Mouse (Mus musculus) heart, embryonic 12.5 days (tissue): Measurements from ENCODE around the gene Alpk1. TPM values are rescaled to one million over a fixed set of nuclear protein-coding genes. Genes with fewer than 3 reads are reported as not detected.

Source experiments
- ATAC-seq: fragments of 200-750 bp; cut with Nextera tagmentation; 2 replicates; pipeline ENCODE4 v1.8.0; 2017; ENCODE audit warnings: moderate TSS enrichment, moderate library complexity; ENCODE audit not compliant: insufficient number of reproducible peaks, low FRiP score
- H3K27ac ChIP-seq: fragments of 300-500 bp; sonication (generic); 2 replicates; pipeline ENCODE4 v1.5.1; 2016; ENCODE audit warnings: mild to moderate bottlenecking, moderate library complexity; ENCODE audit not compliant: poor library complexity, severe bottlenecking
- H3K27me3 ChIP-seq: fragments of 300-500 bp; sonication (generic); replicated peaks from 2 replicates; pipeline ENCODE4 v1.6.1; 2016; ENCODE audit warnings: mild to moderate bottlenecking, moderate library complexity
- H3K36me3 ChIP-seq: fragments of 300-500 bp; sonication (generic); 2 replicates; pipeline ENCODE4 v1.6.1; 2016; ENCODE audit warnings: mild to moderate bottlenecking, moderate library complexity
- H3K4me1 ChIP-seq: fragments of 300-500 bp; sonication (generic); replicated peaks from 2 replicates; pipeline ENCODE4 v1.6.1; 2016; ENCODE audit warnings: mild to moderate bottlenecking
- H3K4me2 ChIP-seq: fragments of 300-500 bp; sonication (generic); 2 replicates; pipeline ENCODE4 v1.6.1; 2016; ENCODE audit warnings: mild to moderate bottlenecking, moderate library complexity
- H3K4me3 ChIP-seq: fragments of 300-500 bp; sonication (generic); 2 replicates; pipeline ENCODE4 v1.5.1; 2016; ENCODE audit warnings: mild to moderate bottlenecking
- H3K9ac ChIP-seq: fragments of 300-500 bp; sonication (generic); 2 replicates; pipeline ENCODE4 v1.6.1; 2016; ENCODE audit warnings: mild to moderate bottlenecking, moderate library complexity
- H3K9me3 ChIP-seq: fragments of 300-500 bp; sonication (generic); replicated peaks from 2 replicates; pipeline ENCODE4 v1.6.1; 2016; ENCODE audit warnings: mild to moderate bottlenecking, moderate library complexity
- WGBS: fragments of 180-500 bp; shearing (Covaris S2); methylation state at CpG from one replicate; pipeline ENCODE4 v1.1.7; 2016; 5-methylcytosine and 5-hydroxymethylcytosine counted together
- polyA plus RNA-seq: library from polyadenylated mRNA; unstranded; fragments of >200 nt; fragmentation: Nextera tagmentation; extraction: Ambion mirVana; gene quantifications from 2 replicates; pipeline ENCODE4 v1.2.1, GENCODE M21; 2016

The Alpk1 gene
- polyA plus RNA-seq, result 1.5 and 1.6 TPM in 2 replicates

DNA sequence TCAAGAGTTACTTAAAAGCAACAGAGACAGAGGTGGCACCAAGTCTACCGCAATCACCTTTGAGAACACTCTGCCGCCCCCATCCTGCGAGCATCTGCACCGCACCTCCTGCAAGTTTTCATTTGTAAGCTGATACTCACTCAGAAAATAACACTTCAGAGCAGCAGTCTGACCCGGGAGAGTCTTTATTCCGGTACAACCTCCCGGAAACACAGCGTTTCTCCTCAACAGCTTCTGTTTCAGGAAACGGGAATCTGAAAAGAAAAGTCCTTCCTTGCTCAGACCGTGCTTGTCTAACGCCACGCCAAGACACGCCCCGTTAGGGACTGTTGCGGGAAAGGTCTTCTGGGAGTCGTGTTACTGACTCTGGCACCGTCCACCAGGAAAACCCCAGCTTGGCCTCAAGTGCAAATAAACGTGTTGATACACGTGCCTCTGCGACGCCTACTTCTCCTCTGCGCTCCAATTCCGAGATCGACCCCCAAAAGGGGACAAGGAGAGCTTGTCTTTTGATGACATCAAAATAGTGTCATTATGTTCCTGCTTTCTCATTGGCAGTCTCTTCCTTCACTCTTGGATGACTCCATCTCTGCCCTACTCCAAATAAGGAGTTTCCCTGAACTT, at the start of gene Alpk1:
Alpk1 (minus strand) TSS at position 507 of the 624 bp plus-strand sequence.
- peak; percentile 78 for ATAC-seq
- Histone ChIP-seq H3K27ac (0 out of 2 replicates have a peak within 1 kb of the TSS, but pooled peaks have one; percentile 5), H3K9ac (peak within 1 kb of the TSS; percentile 55), H3K4me1 (no peaks in the 10 kb centered on the region), H3K4me2 (peak within 1 kb of the TSS; percentile 74), H3K27me3 (no peaks in the 10 kb centered on the region), H3K36me3 (no peaks in the 10 kb centered on the region), H3K4me3 (peak within 1 kb of the TSS; percentile 51), H3K9me3 (no peaks in the 10 kb centered on the region)
- under 1% methylated on average over 24 of the region's 24 CpGs for WGBS

DNA sequence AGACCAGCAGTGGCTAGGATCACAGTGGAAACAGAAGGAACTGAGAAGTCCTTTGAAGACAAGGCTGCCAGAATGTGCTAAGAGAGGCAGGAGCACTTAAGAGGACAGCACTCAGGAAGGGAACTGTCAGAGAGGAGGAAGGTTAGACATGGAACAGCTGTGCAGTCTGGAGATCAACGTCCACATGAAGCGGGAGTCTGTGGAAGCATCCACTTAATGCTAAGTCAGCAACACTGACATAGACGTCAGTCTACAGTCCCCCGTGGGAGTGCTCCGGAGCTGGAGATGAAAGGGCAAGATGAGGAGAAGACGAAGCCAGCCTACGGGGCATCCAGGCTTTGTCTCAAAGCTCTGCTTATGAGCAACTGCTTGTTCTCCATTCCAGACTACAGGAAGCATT, 46.8 kb upstream of the Alpk1 start:
- Histone ChIP-seq H3K27me3 (no peaks in the 10 kb centered on the region), H3K4me3 (no peak overlapping the region), H3K9me3 (no peaks in the 10 kb centered on the region), H3K4me2 (peak overlapping the region; percentile 28; the same call in 1 of the 2 replicates), H3K27ac (no peak overlapping the region), H3K9ac (no peak overlapping the region), H3K36me3 (peaks cover 5% of the 10 kb centered on the region), H3K4me1 (peaks cover 11% of the 10 kb centered on the region)
- ATAC-seq, result peak; percentile 36; the same call in 1 of the 2 replicates
- WGBS, result 26% methylated on average over 7 of the region's 7 CpGs

DNA sequence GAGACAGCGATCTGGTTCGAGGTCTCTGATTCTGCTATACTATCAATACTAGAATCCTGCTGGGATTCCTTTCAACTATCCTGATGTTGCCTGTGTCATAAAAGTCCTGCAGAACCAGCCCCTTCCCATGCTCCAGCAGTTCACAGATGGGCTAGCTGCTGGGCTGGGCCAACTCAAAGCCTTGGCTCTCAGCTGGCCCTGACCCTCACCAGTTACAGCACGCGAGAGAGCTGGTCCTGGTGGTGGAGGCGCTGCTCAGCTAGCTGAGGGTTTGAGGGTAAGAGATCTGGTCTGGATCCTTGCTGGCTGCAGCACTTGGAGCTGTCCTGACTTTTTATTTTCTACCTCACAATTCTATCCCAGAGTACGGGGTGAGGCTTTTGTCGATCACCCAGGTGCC, 46.2 kb upstream of the Alpk1 start:
- H3K4me3 ChIP-seq, result no peak overlapping the region
- WGBS, result 78% methylated on average over 7 of the region's 7 CpGs
- H3K4me1 ChIP-seq, result peaks cover 11% of the 10 kb centered on the region
- no peak overlapping the region for H3K4me2 ChIP-seq
- H3K27me3 ChIP-seq, result no peaks in the 10 kb centered on the region
- no peak for ATAC-seq
- no peaks in the 10 kb centered on the region for H3K9me3 ChIP-seq
- H3K9ac ChIP-seq, result no peak overlapping the region
- peaks cover 9% of the 10 kb centered on the region for H3K36me3 ChIP-seq
- H3K27ac ChIP-seq, result no peak overlapping the region

DNA sequence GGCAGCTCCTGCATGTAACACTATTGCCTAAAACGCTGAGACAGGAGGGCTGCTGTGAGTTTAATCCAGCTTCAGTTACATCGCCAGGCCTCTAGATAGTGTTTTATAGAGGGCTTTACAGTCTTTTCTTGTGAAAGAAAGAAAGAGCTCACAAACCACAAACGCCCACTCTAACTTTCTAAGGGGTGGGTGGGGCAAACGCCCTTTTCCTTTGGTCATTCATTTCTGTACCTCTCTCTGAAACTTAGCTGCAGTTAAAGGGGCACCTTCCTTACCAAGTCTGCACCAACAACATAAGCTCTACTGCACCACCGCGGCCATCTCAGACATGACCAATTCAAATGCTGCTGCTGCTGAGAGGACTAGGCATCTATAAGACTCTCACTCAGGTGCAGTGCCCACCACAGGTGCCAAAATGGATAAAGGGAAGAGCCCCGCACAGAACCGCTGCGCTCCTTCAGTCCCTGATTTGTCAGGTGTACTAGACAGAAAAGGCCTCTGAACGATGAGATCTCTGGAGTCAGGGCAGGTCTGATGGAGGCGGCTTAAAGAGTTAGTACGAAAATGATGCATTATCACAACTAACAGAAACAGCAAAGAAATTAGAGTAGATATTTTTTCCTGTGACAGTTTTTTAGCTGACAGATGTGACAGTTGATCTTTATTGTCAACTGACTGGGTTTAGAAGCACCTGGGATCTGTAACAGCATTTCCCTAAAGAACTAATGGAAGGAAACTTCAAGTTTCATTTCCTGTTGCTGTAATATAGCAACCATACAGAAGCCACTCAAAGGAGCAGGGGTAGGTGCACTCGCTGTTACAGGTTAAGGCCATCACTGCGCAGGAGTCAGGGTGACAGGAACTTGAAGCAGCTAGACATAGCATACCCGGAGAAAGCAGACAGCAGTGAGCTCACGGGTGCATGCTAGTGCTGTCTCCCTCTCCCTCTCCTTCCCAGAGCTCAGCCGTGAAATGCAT, 43.8 kb upstream of the Alpk1 start:
- H3K27me3 ChIP-seq, result no peaks in the 10 kb centered on the region
- H3K9ac ChIP-seq, result peak overlapping the region; percentile 39; the same call in 1 of the 2 replicates
- 87% methylated on average over 17 of the region's 17 CpGs for WGBS
- H3K27ac ChIP-seq, result no peak overlapping the region
- no peak overlapping the region for H3K4me3 ChIP-seq
- no peak for ATAC-seq
- H3K36me3 ChIP-seq, result peaks cover 24% of the 10 kb centered on the region
- no peak overlapping the region for H3K4me2 ChIP-seq
- no peaks in the 10 kb centered on the region for H3K9me3 ChIP-seq
- H3K4me1 ChIP-seq, result peaks cover 11% of the 10 kb centered on the region

DNA sequence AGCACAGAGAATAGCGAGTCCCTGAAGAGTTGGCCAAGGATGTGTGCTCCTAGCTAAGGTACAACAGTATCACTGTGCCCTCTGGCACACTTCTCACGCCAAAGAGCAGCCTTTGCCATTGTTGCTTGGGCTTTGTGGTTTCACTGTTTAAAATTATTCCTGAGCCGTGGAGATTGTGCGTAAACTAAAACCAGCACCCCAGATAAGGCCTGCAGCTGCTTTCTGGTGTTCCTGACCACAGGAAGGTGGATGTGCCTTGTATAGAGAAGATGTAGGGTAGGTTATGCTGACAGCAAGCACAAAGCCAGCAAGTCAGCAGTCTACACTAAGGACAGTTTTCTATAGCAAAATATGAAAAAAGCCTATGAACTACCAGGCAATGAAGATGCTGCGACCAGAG, 40.9 kb upstream of the Alpk1 start:
- no peak overlapping the region for H3K27ac ChIP-seq
- no peaks in the 10 kb centered on the region for H3K9me3 ChIP-seq
- no peak overlapping the region for H3K9ac ChIP-seq
- H3K36me3 ChIP-seq, result peaks cover 30% of the 10 kb centered on the region
- 82% methylated on average over 5 of the region's 5 CpGs for WGBS
- no peaks in the 10 kb centered on the region for H3K27me3 ChIP-seq
- no peak overlapping the region for H3K4me3 ChIP-seq
- H3K4me2 ChIP-seq, result no peak overlapping the region
- ATAC-seq, result no peak
- H3K4me1 ChIP-seq, result peaks cover 3% of the 10 kb centered on the region; the same call in 1 of the 2 replicates

DNA sequence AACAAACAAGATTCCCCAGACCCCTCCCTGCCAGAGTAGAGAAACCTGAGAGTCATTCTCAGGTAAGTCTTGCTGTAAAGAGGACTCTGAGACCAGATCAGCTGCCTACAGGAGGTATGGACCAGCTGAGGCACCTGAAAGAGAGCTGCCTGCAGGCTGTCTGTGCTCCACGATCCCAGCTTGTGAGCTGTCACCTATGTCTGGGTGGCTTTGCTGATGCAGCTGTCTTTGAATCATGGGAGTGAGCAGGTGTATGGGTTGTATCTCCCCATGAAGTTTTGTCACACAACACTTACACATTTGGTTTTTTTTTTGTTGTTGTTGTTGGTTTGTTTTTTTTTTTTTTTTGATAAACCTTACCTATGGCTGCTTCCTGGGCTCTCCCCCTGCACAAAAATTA, 40.1 kb upstream of the Alpk1 start:
- Histone ChIP-seq H3K36me3 (peaks cover 31% of the 10 kb centered on the region), H3K4me3 (no peak overlapping the region), H3K27ac (no peak overlapping the region), H3K9ac (no peak overlapping the region), H3K4me2 (no peak overlapping the region), H3K27me3 (no peaks in the 10 kb centered on the region), H3K4me1 (peaks cover 3% of the 10 kb centered on the region; the same call in 1 of the 2 replicates), H3K9me3 (no peaks in the 10 kb centered on the region)
- 75% methylated on average over 1 of the region's 1 CpGs for WGBS
- no peak for ATAC-seq

DNA sequence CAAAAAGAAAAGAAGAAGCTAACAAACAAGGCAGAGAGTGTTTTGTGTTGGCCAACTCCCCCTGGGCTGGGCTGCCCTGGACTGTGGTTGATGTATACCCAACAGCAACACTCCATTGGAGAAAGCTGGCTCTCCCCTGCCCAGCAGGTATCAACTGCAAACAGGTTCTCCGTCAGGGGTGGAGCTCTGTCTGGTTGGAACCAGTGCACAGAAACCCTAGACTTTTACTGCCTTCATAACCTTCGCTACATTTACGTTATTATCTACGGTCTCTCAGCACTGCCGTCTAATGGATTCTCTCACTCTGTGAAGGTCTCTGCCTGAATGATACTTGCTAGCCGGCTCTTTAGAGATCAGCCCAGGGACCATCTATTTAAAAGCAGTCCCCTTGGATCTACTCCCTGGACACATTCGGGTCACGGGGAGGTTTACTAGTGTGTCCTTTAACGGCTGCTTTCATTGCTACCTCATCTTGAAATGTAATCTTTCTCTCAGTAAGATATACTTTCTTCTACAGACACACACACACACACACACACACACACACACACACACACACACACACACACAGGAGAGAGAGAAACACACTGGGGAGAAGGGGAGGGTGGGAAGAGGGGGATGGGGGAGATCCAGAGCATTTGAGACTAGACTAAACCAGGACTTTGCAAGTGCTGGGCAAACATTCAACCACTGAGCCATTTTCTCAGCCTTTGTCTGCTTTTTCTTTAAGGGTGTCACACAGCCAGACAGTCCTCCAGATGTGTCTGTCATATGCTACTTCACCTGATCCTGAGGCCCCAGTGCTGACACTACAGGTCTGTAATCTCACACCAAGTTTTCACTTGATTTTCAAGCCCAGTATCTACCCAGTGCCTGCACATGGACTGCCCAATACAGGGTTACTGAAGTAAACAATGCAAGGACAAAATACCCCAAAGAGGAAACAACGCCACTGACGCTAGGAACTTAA, 38.7 kb upstream of the Alpk1 start:
- 0 out of 2 replicates have a peak, but pooled peaks cover 3% of the 10 kb centered on the region for H3K4me1 ChIP-seq
- H3K4me3 ChIP-seq, result no peak overlapping the region
- no peak for ATAC-seq
- H3K9me3 ChIP-seq, result no peaks in the 10 kb centered on the region
- H3K27ac ChIP-seq, result no peak overlapping the region
- H3K4me2 ChIP-seq, result no peak overlapping the region
- H3K9ac ChIP-seq, result no peak overlapping the region
- WGBS, result 74% methylated on average over 11 of the region's 11 CpGs
- H3K27me3 ChIP-seq, result no peaks in the 10 kb centered on the region
- H3K36me3 ChIP-seq, result peaks cover 31% of the 10 kb centered on the region

DNA sequence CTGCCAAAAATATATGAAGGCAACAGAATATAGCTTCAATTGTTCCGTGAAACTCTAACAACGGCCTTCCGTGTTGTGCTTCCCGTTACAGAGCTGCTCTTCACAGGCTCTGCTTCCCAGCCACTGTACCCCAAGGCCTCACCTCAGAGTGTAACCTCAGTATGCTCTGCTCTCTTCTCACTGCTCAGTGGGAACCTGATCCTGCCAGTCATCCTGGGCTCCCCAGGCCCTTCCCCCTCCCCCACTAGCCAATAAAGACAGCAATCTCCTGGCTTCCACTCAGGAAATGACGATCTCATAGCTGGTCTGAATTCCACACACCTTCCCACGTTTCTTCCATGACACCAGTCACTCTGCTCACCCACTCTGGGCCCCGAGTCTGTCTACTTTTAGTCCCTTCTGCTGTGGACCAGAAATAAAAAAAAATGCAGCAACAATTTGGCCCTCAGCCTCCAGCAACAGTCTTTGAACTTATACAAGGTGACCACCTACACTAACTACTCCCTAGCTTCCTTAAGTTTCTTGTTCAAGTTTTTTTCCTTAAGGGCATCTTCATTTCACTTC, 36.9 kb upstream of the Alpk1 start:
- H3K4me3 ChIP-seq, result no peak overlapping the region
- no peak overlapping the region for H3K9ac ChIP-seq
- H3K4me2 ChIP-seq, result no peak overlapping the region
- H3K9me3 ChIP-seq, result no peaks in the 10 kb centered on the region
- H3K36me3 ChIP-seq, result peaks cover 40% of the 10 kb centered on the region
- H3K4me1 ChIP-seq, result 0 out of 2 replicates have a peak, but pooled peaks cover 3% of the 10 kb centered on the region
- ATAC-seq, result no peak
- 69% methylated on average over 7 of the region's 7 CpGs for WGBS
- H3K27me3 ChIP-seq, result no peaks in the 10 kb centered on the region
- no peak overlapping the region for H3K27ac ChIP-seq

DNA sequence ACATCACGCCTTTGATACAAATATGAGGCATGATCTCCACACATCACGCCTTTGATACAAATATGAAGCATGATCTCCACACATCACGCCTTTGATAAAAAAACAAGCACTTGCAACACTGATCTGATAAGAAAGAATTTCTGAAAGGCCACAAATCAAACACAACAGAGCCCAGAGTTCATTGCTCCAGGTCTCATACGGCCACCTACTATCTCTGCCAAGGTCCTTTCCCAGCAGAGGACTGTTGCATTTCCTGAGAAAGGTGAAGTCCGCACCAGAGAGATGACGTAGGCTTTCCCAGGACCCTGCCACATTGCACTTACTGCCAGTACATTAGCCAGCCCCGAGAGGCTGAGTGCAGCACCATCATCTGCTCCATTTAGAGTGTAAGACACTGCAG, 28.8 kb upstream of the Alpk1 start:
- Histone ChIP-seq H3K4me2 (no peak overlapping the region), H3K4me3 (no peak overlapping the region), H3K27ac (no peak overlapping the region), H3K9ac (no peak overlapping the region), H3K36me3 (peaks cover 51% of the 10 kb centered on the region), H3K9me3 (no peaks in the 10 kb centered on the region), H3K27me3 (no peaks in the 10 kb centered on the region), H3K4me1 (no peaks in the 10 kb centered on the region)
- WGBS, result 88% methylated on average over 7 of the region's 7 CpGs
- ATAC-seq, result no peak

DNA sequence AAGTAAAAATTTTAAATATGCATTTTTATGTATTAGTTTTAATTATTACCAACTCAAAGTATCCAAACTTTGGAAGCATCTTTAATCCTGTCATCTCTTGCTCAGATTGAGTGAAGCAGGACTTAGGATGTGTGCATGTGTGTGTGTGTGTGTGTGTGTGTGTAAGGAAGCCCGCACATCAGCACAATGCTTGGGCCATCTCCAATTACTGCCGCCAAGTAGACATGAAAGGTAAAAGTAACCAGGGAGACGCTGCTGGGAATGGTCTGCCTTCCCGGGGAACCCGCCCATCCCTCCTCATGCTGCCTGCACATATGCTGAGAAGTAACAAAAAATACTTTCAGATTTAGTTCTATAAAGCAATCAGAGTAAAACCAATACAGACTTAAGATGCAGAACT, 27.5 kb upstream of the Alpk1 start:
- WGBS, result 87% methylated on average over 5 of the region's 5 CpGs
- Histone ChIP-seq H3K4me3 (no peak overlapping the region), H3K4me2 (no peak overlapping the region), H3K36me3 (peaks cover 43% of the 10 kb centered on the region), H3K9me3 (no peaks in the 10 kb centered on the region), H3K27ac (no peak overlapping the region), H3K4me1 (no peaks in the 10 kb centered on the region), H3K27me3 (no peaks in the 10 kb centered on the region), H3K9ac (no peak overlapping the region)
- no peak for ATAC-seq
